Mouse (Mus musculus): Measurements from ENCODE around the gene Tspan10.

Tspan10 gene

GRCm38 (mm10) chr11:120492024-120492877 is 49.8 kb downstream of the Tspan10 start:
- peak; percentile 64 for DNase-seq (ENCODE audit: low read depth, low spot score)

GRCm38 (mm10) chr11:120492878-120493203 is 50.4 kb downstream of the Tspan10 start:
- DNase-seq (ENCODE audit: low read depth, low spot score): no peak

GRCm38 (mm10) chr11:120493351-120493750 is 50.9 kb downstream of the Tspan10 start:
- no peak for DNase-seq (ENCODE audit: low read depth, low spot score)

- no peak for DNase-seq (ENCODE audit: low read depth, low spot score)
Observed at GRCm38 (mm10) chr11:120493911-120494310, 51.5 kb downstream of the Tspan10 start.
